Mouse (Mus musculus): ENCODE data around the gene Med19.

- TF ChIP-seq CTCF (IDR thresholded peaks at IDR 0.05; ENCODE audit: extremely low read depth, insufficient read length, insufficient replicate concordance, low read depth, low read length) (no peak), POLR2A (IDR thresholded peaks at IDR 0.05; ENCODE audit: low read depth, low read length) (peak; percentile 83)
These were observed 36.8 kb downstream of the Med19 start, which contains the start of gene Zdhhc5 for GRCm38 (mm10) chr2:84714811-84715561.
